In genomic region chr10:13849205-13849604, GRCm38 (mm10) we compare ENCODE assay signal across 14 mouse cellular contexts. TPM values are rescaled to one million over a fixed set of nuclear protein-coding genes. Genes with fewer than 3 reads are reported as not detected.
DNase-seq lines count a peak whose midpoint lies in the region; ATAC-seq and TF ChIP-seq lines count a peak whose summit lies in the region.
"Had no signal": no experiment of that assay in that cellular context is flagged by ENCODE, and none has a peak within 500 bp of the region (broad histone marks: within the 10 kb centered on the region; RNA-seq: fewer than 3 reads in every experiment).

No protein-coding gene starts in this region.

- H3K4me3 ChIP-seq in forebrain, embryonic 14.5 days (ENCODE audit: low read depth, low read length): no peak overlapping the region
- no peak overlapping the region for H3K4me3 ChIP-seq in forebrain, postnatal 0 days (ENCODE audit: low read depth, low read length)
- H3K4me3 ChIP-seq in neural tube, embryonic 12.5 days: no peak overlapping the region
- no peak overlapping the region for H3K4me3 ChIP-seq in midbrain, embryonic 13.5 days (replicated peaks)
- H3K4me3 ChIP-seq: limb, embryonic 12.5 days; liver, embryonic 13.5 days had no signal

- TF ChIP-seq CTCF in forebrain, postnatal 0 days (IDR thresholded peaks at IDR 0.05; ENCODE audit: low read depth): no peak

- no peak for DNase-seq in forebrain, embryonic 14.5 days (ENCODE audit: low spot score)
- no peak for DNase-seq in forebrain, postnatal 0 days
- DNase-seq in neural tube, embryonic 10.5 days (ENCODE audit: extremely low spot score, low spot score): no peak
- no peak for DNase-seq in lung, postnatal 36 days
- DNase-seq: adrenal gland, postnatal 10 days; cerebellum, adult 18-20 months; gastrocnemius, postnatal 10 days; kidney, postnatal 4 days; liver, embryonic 13.5 days; thymus, postnatal 4 days had no signal

- no peak overlapping the region for H3K4me2 ChIP-seq in forebrain, embryonic 14.5 days (ENCODE audit: low read length)
- no peak overlapping the region for H3K4me2 ChIP-seq in forebrain, postnatal 0 days (ENCODE audit: low read depth)
- no peak overlapping the region for H3K4me2 ChIP-seq in neural tube, embryonic 12.5 days (replicated peaks)
- no peak overlapping the region for H3K4me2 ChIP-seq in midbrain, embryonic 13.5 days (replicated peaks)
- H3K4me2 ChIP-seq: liver, embryonic 13.5 days had no signal

- H3K27ac ChIP-seq in forebrain, embryonic 14.5 days (ENCODE audit: low read depth, low read length): no peak overlapping the region
- no peak overlapping the region for H3K27ac ChIP-seq in forebrain, postnatal 0 days (ENCODE audit: low read depth, low read length)
- H3K27ac ChIP-seq in neural tube, embryonic 12.5 days: no peak overlapping the region
- no peak overlapping the region for H3K27ac ChIP-seq in midbrain, embryonic 13.5 days
- H3K27ac ChIP-seq: liver, embryonic 13.5 days had no signal

- ATAC-seq in forebrain, embryonic 14.5 days: 0 out of 2 replicates have a peak, but pooled peaks have one; percentile 42
- ATAC-seq in forebrain, postnatal 0 days: no peak
- ATAC-seq in neural tube, embryonic 12.5 days (ENCODE audit: low FRiP score, low read depth): peak; percentile 84
- ATAC-seq in midbrain, embryonic 13.5 days: peak; percentile 70
- ATAC-seq in megakaryocyte progenitor cell, adult 5-6 weeks (replicated peaks; ENCODE audit: poor library complexity): no peak

- H3K36me3 ChIP-seq in forebrain, embryonic 14.5 days (ENCODE audit: control insufficient read depth, insufficient read depth, low read length): no peaks in the 10 kb centered on the region
- H3K36me3 ChIP-seq in forebrain, postnatal 0 days (ENCODE audit: insufficient read depth): no peaks in the 10 kb centered on the region; the same call in 1 of the 2 replicates
- no peaks in the 10 kb centered on the region for H3K36me3 ChIP-seq in neural tube, embryonic 12.5 days
- 0 out of 2 replicates have a peak, but pooled peaks cover 3% of the 10 kb centered on the region for H3K36me3 ChIP-seq in midbrain, embryonic 13.5 days
- H3K36me3 ChIP-seq: limb, embryonic 12.5 days; liver, embryonic 13.5 days had no signal

- H3K9ac ChIP-seq in forebrain, embryonic 14.5 days (ENCODE audit: low read length): no peak overlapping the region
- no peak overlapping the region for H3K9ac ChIP-seq in forebrain, postnatal 0 days
- H3K9ac ChIP-seq in neural tube, embryonic 12.5 days: no peak overlapping the region
- H3K9ac ChIP-seq in midbrain, embryonic 13.5 days (replicated peaks): no peak overlapping the region
- H3K9ac ChIP-seq: limb, embryonic 12.5 days; liver, embryonic 13.5 days had no signal

- WGBS in forebrain, embryonic 14.5 days: 13% methylated on average over 2 of the region's 2 CpGs
- WGBS in forebrain, postnatal 0 days: 31% methylated on average over 2 of the region's 2 CpGs
- WGBS in neural tube, embryonic 12.5 days: 13% methylated on average over 2 of the region's 2 CpGs
- WGBS in midbrain, embryonic 13.5 days: 3% methylated on average over 2 of the region's 2 CpGs

- no peaks in the 10 kb centered on the region for H3K4me1 ChIP-seq in forebrain, embryonic 14.5 days (ENCODE audit: control insufficient read depth, insufficient read depth, low read length)
- no peaks in the 10 kb centered on the region for H3K4me1 ChIP-seq in forebrain, postnatal 0 days (ENCODE audit: insufficient read depth)
- 0 out of 2 replicates have a peak, but pooled peaks cover 6% of the 10 kb centered on the region for H3K4me1 ChIP-seq in neural tube, embryonic 12.5 days
- peaks cover 7% of the 10 kb centered on the region; the same call in 1 of the 2 replicates for H3K4me1 ChIP-seq in midbrain, embryonic 13.5 days (replicated peaks)
- H3K4me1 ChIP-seq: liver, embryonic 13.5 days had no signal

- no peaks in the 10 kb centered on the region for H3K27me3 ChIP-seq in forebrain, embryonic 14.5 days (replicated peaks; ENCODE audit: control insufficient read depth, insufficient read depth, low read length)
- no peaks in the 10 kb centered on the region for H3K27me3 ChIP-seq in forebrain, postnatal 0 days (ENCODE audit: insufficient read depth, low read length)
- H3K27me3 ChIP-seq in neural tube, embryonic 12.5 days (replicated peaks): no peaks in the 10 kb centered on the region
- no peaks in the 10 kb centered on the region for H3K27me3 ChIP-seq in midbrain, embryonic 13.5 days
- H3K27me3 ChIP-seq: limb, embryonic 12.5 days; liver, embryonic 13.5 days had no signal

- no peaks in the 10 kb centered on the region for H3K9me3 ChIP-seq in forebrain, embryonic 14.5 days (replicated peaks; ENCODE audit: control insufficient read depth, low read length)
- H3K9me3 ChIP-seq in forebrain, postnatal 0 days (ENCODE audit: low read length): no peaks in the 10 kb centered on the region
- no peaks in the 10 kb centered on the region for H3K9me3 ChIP-seq in neural tube, embryonic 12.5 days
- H3K9me3 ChIP-seq in midbrain, embryonic 13.5 days: no peaks in the 10 kb centered on the region
- H3K9me3 ChIP-seq: limb, embryonic 12.5 days; liver, embryonic 13.5 days had no signal

RNA-seq across cellular contexts. Expression of gene Aig1, which starts 19.6 kb away (rescaled TPM):
- polyA plus RNA-seq in forebrain, embryonic 14.5 days (2014; fragmentation: Nextera tagmentation; extraction: Ambion mirVana): 59.5 and 65.3 TPM in 2 replicates
- 103 and 129 TPM in 2 replicates for total RNA-seq in forebrain, postnatal 0 days (2014; rRNA removed)
- 79.9 and 98.2 TPM in 2 replicates for polyA plus RNA-seq in forebrain, postnatal 0 days (2015; fragmentation: Nextera tagmentation; extraction: Ambion mirVana)
- 46.1 and 48.8 TPM in 2 replicates for polyA plus RNA-seq in neural tube, embryonic 12.5 days (2016; fragmentation: Nextera tagmentation; extraction: Ambion mirVana)
- 53.5 and 54.4 TPM in 2 replicates for polyA plus RNA-seq in midbrain, embryonic 13.5 days (2015; fragmentation: Nextera tagmentation; extraction: Ambion mirVana)
- 11.7 and 23.6 TPM in 2 replicates for total RNA-seq in megakaryocyte progenitor cell, adult 5-6 weeks (2015)
- 8.8 and 9.6 TPM in 2 replicates for total RNA-seq in megakaryocyte progenitor cell, adult 5-6 weeks (2017)

Comparison
In these comparisons a context has a peak if more than half of its experiments do, and no peak if none do; other contexts are left out.
1. ATAC-seq: peak in forebrain, embryonic 14.5 days (single experiment), neural tube, embryonic 12.5 days (single experiment) and midbrain, embryonic 13.5 days (single experiment); none in forebrain, postnatal 0 days (single experiment) and megakaryocyte progenitor cell, adult 5-6 weeks (single experiment).